Mouse (Mus musculus) heart, postnatal 14 days (tissue): Measurements from ENCODE around the gene Gnb1l. TPM values are rescaled to one million over a fixed set of nuclear protein-coding genes. Genes with fewer than 3 reads are reported as not detected.
A peak's percentile ranks its signal among the peaks of the same experiment; 100 is the strongest.
"Not testable (repeated sequence)": the region's sequence is repeated elsewhere in the genome, so short reads cannot be mapped to it uniquely, and the experiment has no call there.

Source experiments
- DNase-seq, 2 experiments: peaks; one replicate each; pipeline ENCODE4 v3.0.0; 2021 to 2022
- intact Hi-C: fragments of 180-260 bp; cut with DNase I; formaldehyde crosslinking; loops from one replicate; pipeline ENCODE4 v1.15.1; 2025
- total RNA-seq, 2 experiments: library from RNA; stranded (reverse); gene quantifications; 2 replicates each; pipeline ENCODE4 v1.2.3; 2021

The Gnb1l gene
- total RNA-seq, 2 experiments from 2014 or later, result 4.5 to 6.4 TPM

DNA sequence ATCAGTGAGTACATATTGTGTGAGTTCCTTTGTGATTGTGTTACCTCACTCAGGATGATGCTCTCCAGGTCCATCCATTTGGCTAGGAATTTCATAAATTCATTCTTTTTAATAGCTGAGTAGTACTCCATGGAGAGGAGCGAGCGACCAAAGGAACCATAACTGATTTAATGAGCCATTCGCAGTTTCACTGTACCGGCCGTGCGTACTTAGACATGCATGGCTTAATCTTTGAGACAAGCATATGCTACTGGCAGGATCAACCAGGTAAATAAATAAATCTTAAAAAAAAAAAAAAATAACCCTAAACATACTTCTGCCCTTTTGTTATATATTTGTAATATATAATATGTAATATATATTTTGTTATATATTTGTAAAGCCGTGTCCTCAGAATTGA lies 34.5 kb downstream of the Gnb1l start:
- DNase-seq, intact Hi-C loops: not testable (repeated sequence)

DNA sequence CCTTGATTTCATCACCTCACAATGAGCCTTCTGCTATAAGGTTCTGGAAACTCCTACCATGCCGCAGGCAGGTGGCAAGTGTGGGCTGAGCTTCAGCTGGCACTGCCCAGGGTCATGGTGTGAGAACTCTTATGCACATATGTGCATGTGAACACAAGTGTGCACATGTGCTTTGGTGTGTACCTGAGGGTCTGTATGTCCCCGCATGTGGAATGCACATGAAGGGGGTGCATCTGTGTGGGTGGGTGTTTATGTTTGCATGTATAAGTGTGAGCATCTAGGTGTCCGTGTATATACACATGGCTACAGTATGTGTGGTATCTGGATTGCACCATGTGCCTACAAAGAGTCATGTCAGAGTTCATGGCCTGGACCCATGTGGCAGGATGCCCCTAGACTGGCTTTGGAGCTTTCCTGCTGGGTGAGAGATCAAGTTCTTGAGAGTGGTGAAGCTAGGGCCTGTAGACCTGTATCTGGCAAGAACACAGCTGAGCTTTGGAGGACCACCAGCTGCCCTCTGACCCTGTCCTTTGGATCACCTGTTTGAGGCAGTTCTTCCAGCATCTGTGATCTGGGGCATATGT lies 39.0 kb downstream of the Gnb1l start:
- intact Hi-C loops, result no loop called here
- DNase-seq, result no peak

DNA sequence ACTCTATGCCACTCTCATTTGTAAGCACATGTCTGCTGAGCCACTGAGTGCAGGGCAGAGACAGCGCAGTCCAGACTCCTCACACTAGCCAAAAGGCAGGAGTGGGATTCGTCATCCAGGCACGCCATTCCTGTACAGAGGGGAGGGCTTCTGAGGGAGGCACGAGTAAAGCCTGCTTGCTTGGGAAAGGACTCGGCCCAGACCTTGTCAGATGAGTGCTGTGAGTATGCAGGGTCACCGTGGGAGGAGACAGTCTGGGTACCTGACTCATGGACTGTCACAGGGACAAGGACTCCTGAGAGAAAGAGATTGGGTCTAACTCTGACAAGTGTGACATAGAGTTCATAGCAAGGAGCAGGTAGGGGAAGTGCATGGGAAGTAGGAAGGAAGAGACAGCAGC lies 40.8 kb downstream of the Gnb1l start:
- DNase-seq, result no peak
- intact Hi-C loops, result no loop called here

DNA sequence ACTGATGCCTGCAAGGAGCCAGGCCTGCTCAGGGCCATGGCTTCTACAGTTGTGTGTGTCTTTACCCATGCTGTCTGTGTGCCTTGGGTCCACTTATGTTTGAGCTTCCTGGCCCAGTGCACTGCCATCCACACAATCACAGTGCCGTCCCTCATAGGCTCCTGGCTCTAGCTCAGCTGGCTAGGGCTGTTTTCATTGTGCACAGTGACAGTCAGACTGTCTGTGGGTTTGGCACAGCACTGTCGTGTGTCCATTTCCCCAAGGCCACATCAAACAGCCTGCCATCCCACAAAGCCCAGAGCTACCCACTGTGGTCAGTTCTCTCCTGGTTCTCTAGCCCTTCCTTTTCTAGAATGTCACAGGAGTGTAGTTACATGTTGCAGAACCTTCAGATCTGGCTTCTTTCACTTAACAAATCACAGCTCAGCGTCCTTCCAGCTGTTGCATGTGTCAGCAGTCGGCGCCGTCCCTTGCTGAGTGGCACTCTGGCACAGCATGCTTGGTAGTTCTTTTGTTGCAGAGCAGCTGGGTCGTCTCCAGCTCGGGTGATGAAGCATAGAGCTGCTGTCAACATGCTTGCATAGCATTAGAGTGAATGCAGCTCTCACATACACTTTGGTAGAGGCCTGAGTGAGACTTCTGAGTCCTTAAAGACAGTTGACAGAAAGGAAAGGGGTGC lies 44.8 kb downstream of the Gnb1l start:
- DNase-seq, result peak in 1 of 2 experiments; percentile 22
- intact Hi-C loops, result no loop called here

DNA sequence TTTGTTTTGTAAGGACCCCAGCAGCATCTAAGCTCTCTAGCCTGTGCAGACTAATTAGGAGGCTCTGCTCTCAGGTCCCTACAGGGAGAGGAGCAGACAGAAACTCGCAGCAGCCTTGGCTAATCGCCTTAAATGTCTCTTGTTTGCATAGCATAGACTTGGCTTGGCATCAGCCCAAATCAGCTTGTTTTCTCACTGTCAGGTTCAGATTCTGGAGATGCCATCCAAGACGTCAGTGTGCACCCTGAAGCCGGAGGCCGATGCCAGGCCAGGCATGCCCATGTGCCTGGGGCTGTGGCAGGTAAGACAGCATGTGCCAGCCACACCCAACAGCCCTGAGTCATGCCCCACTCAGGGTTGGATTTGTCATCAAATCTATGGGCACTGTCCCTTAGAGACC lies 49.4 kb downstream of the Gnb1l start:
- intact Hi-C loops, result no loop called here
- no peak for DNase-seq

DNA sequence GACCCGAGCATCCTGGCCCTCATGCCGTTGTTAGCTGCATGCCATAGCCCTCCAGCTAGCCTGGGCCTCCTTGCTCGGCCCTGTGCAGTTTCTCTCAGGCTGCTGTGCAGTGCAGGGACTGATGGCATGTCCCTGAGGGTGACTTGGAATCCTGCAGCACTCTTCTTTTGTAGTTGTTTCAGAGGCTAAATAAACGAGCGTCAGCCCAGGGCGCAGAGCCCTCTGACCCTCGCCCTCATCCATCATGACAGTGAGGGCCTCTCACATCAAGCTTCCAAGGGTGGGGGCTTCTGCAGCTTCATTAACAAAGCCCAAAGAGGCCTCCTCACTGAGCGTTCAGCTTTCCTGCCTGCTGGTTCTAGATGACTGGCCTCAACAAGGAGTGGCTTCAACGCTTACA lies 53.1 kb downstream of the Gnb1l start:
- DNase-seq, result no peak
- intact Hi-C loops, result no loop called here

DNA sequence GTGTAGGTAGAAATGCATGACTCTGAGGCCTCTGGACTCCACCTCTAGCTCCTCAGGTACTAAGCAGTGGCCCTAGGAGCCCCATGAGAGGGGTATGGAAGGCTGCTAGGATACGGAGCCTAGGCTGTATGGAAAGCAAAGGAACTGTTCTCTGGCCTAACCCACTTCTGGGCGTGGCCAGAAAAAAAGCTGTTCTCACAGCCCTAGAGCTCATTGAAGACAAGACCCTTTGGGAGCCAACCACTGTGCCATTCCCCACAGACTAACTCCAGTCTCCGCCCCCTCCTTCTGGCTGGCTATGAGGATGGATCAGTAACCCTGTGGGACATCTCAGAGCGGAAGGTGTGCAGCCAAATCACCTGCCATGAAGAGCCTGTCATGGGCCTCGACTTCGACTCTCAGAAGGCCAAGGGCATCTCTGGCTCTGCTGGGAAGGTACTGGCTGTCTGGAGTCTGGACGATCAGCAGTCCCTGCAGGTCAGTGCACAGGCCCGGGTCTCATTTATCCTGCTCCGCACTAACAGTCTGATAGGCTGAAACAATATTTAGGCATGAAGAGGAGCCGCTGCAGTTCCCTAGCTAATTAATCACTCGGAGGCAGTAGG lies 53.7 kb downstream of the Gnb1l start:
- DNase-seq, result no peak
- intact Hi-C loops, result no loop called here

DNA sequence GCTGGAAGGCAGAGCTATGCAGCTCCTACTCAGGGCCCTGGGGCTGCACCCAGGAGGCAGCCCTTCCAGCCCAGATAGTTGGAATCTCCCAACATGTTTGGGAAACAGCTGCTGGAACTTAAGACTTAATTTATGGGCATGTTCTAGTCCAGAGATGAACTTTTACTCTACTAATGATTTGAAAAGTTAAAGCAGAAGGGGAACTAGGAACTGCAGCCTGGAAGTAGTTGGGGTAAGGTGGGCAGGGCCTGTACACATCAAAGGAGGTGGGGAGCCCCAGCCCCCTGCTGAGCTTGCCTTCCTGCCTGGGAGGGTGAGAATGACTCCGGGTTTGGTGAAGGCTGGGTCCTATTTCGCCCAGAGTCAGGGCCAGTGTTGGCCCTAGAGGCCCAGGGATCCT lies 56.2 kb downstream of the Gnb1l start:
- DNase-seq, result no peak
- intact Hi-C loops, result no loop called here

DNA sequence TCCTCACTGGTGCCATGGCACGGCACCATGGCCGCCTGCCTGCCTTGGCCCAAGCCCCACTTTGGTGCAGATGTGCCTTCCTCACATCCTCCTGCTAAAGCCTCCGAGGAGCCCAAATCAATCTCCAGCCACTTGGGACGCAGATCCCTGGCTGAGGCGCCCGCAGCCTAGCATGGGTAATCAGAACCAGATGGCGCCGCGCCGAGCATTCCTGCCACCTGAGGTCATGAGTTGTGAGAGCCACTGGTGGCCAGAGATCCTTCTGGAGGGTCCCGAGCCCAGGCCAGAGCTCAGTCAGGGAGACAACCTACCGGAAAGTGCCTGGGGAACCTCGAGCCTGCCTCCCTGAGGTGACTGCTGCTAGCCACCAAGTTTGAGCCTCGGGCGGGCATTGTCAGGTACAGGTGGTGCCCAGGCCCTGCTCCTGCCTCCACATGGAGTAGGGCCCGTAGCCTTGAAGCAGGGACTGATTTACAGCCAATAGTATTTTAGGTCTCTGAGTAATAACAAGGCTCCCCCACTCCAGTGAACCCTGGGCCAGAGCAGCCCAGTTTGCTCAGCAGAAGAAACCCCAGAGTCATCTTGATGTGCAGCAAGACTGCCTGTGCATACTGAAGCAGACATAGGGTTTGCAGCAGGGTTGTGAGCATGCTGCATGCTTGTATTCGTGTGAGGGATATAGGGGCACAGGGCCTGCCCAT lies 56.9 kb downstream of the Gnb1l start:
- intact Hi-C loops, result no loop called here

DNA sequence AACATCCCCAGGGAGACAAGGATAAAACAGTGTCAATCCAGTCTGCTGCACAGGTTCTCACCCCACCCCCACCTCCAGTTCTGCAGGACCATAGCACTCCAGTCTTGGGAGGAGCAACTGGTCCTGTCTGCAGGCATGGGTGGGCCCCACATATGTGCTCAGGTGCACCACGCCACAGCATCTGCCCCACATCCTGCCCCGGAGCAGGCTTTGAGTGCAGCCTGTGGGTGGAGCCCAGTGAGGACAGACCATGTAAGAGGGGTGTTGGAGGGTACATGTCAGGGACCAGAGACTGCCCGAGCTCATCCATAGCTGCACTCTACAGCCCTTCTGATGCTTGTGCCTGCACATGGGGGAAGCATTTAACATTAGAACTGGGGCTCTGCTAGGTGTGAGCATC lies 57.9 kb downstream of the Gnb1l start:
- DNase-seq, result no peak
- intact Hi-C loops, result no loop called here

More for the DNA sequence above, 56.9 kb downstream of the Gnb1l start:
- DNase-seq, result peak; percentile 39 to 76

DNA sequence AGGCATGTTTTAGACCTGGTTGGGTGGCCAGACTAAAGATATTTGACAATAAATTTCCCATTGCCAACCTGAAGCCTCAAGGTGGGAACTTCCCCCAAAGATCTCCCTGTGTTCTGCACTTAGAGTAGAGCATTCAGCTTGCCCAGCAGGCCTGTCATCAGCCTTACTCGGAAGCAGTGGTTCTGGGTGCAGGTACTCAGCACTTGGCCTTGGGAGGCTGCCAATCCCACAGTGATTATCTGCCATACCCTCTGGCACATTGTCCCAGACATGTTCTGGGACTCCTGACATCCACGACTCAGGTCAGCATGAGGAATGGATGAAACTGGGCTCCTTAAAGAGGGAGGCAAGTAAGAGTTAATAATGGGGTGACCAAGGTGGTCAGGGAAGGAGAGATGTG lies 66.0 kb downstream of the Gnb1l start:
- peak in 1 of 2 experiments; percentile 19 for DNase-seq
- intact Hi-C loops, result no loop called here

DNA sequence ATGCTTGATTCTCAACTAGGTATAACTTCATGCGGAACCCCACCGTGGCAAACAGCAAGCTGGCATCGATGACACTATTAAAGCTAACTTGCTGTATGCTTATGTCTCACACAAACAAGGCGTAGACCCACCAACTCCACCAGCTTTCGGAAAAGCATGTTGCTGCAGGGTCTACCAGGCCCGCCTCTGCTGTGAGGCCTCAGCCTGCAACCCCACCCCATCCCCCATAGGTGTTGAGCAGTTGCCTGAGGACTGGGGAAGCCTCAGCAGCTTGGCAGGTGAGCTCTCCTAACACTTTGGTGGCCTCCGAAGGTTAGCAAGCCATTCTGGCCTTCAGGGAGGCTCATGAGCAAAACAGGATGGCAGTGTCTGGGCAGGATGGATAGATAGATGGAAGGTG lies 70.1 kb downstream of the Gnb1l start:
- intact Hi-C loops, result no loop called here

DNA sequence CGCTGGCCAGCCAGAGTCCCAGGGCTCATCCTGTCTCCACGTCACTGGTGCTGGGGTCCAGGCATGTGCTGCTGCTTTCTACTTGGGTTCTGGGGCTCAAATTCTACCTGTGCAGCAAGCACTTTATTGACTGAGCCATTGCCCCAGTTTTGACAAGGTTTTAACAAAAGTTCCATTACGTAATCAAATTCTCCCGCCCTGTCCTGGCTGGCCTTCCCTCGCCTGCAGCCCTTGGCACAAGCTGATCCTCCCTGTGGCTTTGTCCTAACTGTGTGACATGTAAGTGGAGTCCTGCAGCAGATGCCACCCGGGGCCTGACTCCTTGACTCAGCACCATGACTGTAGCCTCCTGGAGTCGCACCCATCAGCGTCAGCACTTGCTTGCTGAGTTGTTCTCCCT lies 75.7 kb downstream of the Gnb1l start:
- no peak for DNase-seq
- intact Hi-C loops, result no loop called here

More for the DNA sequence above, 70.1 kb downstream of the Gnb1l start:
- no peak for DNase-seq

DNA sequence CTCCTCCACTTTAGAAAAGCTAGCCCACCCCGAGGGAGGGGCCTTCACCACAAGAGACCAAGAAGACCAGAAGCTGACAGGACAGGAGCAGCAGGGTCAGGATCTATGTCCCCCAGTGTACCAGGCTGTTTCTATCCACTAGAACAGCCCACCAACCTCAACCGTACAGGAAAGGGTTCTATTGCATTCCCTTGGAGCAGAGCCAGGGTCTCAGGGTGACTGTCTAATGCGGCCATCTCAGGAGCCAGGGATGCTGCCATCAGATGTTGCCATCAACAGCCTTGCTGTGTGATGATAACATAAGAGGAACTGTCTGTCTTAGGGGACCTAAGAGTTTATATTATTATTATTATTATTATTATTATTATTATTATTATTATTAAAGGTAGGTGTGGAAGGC lies 78.6 kb downstream of the Gnb1l start:
- no peak for DNase-seq
- intact Hi-C loops, result no loop called here

DNA sequence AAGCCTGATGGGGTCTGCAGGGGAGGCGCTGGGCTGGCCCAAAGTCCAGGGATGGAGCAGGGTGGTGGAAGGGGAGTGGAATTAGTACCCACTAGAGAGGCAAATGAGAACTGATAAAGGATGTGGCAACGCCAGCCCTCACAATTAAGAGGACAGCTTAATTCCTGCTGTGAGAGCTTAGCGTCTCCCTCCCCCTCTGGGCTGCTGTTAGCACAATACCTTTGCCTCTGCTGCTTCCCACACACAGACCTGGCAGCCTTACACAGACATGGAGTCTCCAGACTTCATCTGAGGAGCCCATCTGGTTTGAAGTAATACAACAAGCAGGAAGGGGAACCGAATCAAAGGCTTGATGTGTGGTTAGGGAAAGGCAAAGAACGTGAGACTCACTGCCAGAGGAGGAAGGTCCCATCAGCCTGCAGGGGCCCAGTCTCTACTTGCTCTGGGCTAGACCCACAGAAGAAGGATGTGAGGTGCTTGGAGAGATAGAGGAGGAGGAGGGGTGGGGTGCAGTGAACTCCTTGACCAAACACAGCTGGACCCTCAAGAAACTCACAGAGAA lies 79.2 kb downstream of the Gnb1l start:
- intact Hi-C loops, result no loop called here

DNA sequence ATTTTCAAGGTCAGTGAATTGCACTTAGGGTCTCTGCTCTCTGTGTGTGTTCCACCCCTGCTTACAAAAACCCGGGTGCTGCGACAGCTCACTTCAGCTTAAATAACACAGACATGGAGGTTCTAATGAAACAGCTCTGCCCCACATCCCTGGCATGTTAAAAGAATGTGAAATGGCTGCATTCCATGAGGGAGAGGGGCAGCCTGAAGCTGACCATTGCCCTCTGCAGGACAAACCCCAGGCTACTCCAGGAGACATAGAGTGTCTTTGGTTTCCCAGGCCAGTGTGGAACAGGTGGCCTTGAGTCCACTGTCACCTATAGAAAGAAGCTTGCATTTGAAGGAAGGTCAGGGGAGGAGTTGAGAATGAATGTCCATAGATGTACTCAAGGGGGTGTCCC lies 81.9 kb downstream of the Gnb1l start:
- DNase-seq, result no peak
- intact Hi-C loops, result no loop called here

More for the DNA sequence above, 79.2 kb downstream of the Gnb1l start:
- DNase-seq, result no peak

DNA sequence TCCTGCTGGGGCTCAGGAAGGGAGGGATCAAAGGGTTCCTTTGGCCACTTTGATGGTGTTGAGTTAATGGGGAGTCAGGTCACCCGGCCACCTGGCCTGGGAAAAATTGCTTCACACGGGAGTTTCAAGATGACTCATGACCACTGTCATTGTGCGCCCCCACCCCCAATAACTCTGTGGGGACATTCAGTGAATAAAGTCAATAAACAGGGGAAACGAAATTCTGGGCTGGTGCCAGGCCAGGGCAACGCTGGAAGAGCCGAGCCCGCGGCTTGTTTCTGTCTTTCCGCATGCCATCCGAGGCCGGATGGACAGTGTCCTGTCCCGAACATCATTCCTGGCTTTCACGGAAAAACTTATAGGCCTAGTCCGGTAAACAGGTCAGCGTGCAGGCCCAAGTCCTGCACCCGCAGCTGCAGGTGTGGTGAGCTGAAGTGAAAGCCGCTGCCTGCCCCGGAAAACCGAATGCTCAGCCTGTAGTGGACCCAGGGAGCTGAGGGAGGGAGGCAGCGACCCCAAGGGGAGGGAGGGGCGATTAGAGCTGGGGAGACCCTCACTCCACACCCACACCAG lies 82.6 kb downstream of the Gnb1l start:
- intact Hi-C loops, result no loop called here
- DNase-seq, result no peak

DNA sequence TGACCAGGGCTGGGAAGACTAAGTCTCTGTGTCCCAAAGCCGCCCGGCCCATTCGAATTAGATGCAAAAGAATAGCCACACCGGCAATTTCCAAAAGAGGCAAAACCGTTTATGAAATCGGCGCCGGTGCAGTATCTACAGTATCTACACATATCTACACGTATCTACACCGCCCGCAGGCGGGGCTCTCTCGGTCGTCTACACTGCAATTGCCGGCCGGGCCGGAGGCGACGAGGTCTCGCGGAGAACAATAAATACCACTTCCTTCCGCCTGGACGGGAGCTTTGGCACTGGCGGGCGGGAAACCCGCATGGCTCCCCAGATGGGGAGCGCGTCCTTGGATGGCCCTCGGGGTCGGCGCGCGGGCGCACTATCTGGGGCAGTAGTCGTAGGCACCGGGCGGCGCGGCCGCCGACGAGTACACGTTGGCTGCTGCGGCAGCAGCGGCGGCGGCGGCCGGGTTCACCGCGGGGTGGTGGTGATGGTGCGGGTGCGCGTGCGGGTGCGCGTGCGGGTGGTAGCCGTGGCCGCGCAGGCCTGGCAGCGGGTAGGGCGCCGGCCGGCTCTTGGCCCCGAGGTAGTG lies 83.2 kb downstream of the Gnb1l start:
- DNase-seq, result peak in 1 of 2 experiments; percentile 38
- intact Hi-C loops, result no loop called here

DNA sequence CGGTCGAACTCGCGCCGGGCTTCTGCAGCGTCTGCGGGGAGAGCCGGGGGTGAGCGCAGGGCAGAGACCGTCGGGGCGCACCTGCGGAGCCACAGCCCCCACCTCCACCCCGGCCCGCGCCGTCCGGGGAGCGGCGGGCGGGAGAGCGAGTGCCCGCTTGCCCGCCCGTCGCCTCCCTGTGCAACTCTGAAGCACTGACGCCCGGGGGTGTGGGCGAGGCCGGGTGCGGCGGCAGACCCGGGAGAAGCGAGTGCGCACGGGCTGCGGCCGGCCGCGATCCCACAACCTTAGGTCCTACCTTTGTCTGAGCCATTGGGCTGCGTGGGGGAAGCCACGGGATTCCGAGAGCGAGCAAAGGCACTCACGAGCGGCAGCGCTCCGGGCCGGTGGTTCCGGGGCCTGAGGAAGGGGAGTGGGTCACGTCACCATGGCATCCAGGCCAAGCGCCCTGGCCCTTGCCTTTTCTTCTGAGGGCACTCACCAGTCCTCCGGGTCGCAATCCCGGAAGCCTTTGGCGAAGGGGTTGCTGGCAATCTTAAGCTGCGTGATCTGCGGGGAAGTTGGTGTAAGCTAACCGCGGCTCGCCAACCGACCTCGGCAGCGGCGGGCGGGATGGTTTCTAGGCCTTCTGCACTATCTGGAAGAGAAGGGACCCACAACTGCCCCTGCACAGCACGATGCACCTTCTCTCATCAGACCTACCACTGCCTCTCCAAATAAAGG lies 84.1 kb downstream of the Gnb1l start:
- intact Hi-C loops, result no loop called here

DNA sequence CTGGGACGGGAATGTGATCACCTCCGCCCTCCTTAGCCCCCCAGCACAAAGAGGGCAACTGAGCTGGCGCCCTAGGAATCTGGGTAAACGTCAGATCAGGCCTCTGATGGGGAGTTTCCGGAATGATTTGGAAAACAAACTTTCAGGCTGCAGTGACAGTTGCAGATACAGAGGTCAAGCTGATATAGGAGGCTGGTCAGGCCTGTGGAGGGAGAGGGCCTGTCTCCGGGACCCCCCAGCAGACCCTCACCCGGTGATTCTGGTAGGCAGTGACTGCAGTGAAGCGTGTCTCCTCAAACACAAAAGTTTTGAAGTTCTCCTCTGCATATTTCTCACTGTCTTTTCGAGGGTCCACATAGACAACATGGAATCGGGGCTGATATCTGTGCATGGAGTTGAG lies 84.7 kb downstream of the Gnb1l start:
- intact Hi-C loops, result no loop called here
- no peak for DNase-seq

More for the DNA sequence above, 84.1 kb downstream of the Gnb1l start:
- no peak for DNase-seq
